Mouse (Mus musculus): ENCODE results near the gene Lce1c. TPM values are rescaled to one million over a fixed set of nuclear protein-coding genes. Genes with fewer than 3 reads are reported as not detected.

Gene Lce1c
- polyA plus RNA-seq, 1 experiment from 2014 or later: not detected

- ATAC-seq (replicated peaks): no peak
- no peak within 1 kb of the TSS for H3K4me3 ChIP-seq
- no peaks in the 10 kb centered on the region for H3K4me1 ChIP-seq
Measured at GRCm38 (mm10) chr3:92720250-92720649, 41.2 kb downstream of the Lce1c start, which contains the start of gene Lce1f. Gene Lce1f (minus strand): TSS chr3:92720350.

GRCm38 (mm10) chr3:92722631-92723030 lies 43.6 kb downstream of the Lce1c start:
- Histone ChIP-seq H3K9me3 (no peaks in the 10 kb centered on the region), H3K4me1 (no peaks in the 10 kb centered on the region), H3K27ac (no peak overlapping the region), H3K27me3 (replicated peaks) (no peaks in the 10 kb centered on the region), H3K4me2 (no peak overlapping the region), H3K9ac (no peak overlapping the region), H3K4me3 (no peak overlapping the region), H3K36me3 (replicated peaks) (no peaks in the 10 kb centered on the region)
- WGBS: 92% methylated on average over 5 of the region's 5 CpGs
- no peak for ATAC-seq (replicated peaks)

More at GRCm38 (mm10) chr3:92720250-92720649, 41.2 kb downstream of the Lce1c start, which contains the start of gene Lce1f:
- no peak within 1 kb of the TSS for H3K9ac ChIP-seq
- H3K27ac ChIP-seq: no peak within 1 kb of the TSS
- H3K36me3 ChIP-seq (replicated peaks): no peaks in the 10 kb centered on the region
- no peak within 1 kb of the TSS for H3K4me2 ChIP-seq
- WGBS: 80% methylated on average over 3 of the region's 3 CpGs
- H3K9me3 ChIP-seq: no peaks in the 10 kb centered on the region
- H3K27me3 ChIP-seq (replicated peaks): no peaks in the 10 kb centered on the region

Other genes with a start within 250 kb of the Lce1c start
- gene Gm9774, start 249.8 kb upstream of the Lce1c start, polyA plus RNA-seq (2015; fragmentation: Nextera tagmentation; extraction: Ambion mirVana): 7.4 and 9.7 TPM in 2 replicates
- gene Sprr2k, start 246.7 kb upstream of the Lce1c start, polyA plus RNA-seq (2015; fragmentation: Nextera tagmentation; extraction: Ambion mirVana): not detected in 2 replicates
- not detected in 2 replicates for gene Sprr1b, start 240.5 kb upstream of the Lce1c start, polyA plus RNA-seq (2015; fragmentation: Nextera tagmentation; extraction: Ambion mirVana)
- gene Sprr3, start 220.5 kb upstream of the Lce1c start, polyA plus RNA-seq (2015; fragmentation: Nextera tagmentation; extraction: Ambion mirVana): not detected in 2 replicates
- gene Sprr1a, start 193.4 kb upstream of the Lce1c start, polyA plus RNA-seq (2015; fragmentation: Nextera tagmentation; extraction: Ambion mirVana): 0.28 TPM in 1 of 2 replicates, not detected in the other
- gene Sprr4, start 178.8 kb upstream of the Lce1c start, polyA plus RNA-seq (2015; fragmentation: Nextera tagmentation; extraction: Ambion mirVana): not detected in 2 replicates
- not detected in 2 replicates for gene 2310046K23Rik, start 144.7 kb upstream of the Lce1c start, polyA plus RNA-seq (2015; fragmentation: Nextera tagmentation; extraction: Ambion mirVana)
- not detected in 2 replicates for gene Ivl, start 105.5 kb upstream of the Lce1c start, polyA plus RNA-seq (2015; fragmentation: Nextera tagmentation; extraction: Ambion mirVana)
- not detected in 2 replicates for gene Smcp, start 90.2 kb upstream of the Lce1c start, polyA plus RNA-seq (2015; fragmentation: Nextera tagmentation; extraction: Ambion mirVana)
- gene 2210017I01Rik, start 71.8 kb upstream of the Lce1c start, polyA plus RNA-seq (2015; fragmentation: Nextera tagmentation; extraction: Ambion mirVana): not detected in 2 replicates
- not detected in 2 replicates for gene Lce6a, start 57.6 kb upstream of the Lce1c start, polyA plus RNA-seq (2015; fragmentation: Nextera tagmentation; extraction: Ambion mirVana)
- not detected in 2 replicates for gene Lce1a1, start 30.9 kb upstream of the Lce1c start, polyA plus RNA-seq (2015; fragmentation: Nextera tagmentation; extraction: Ambion mirVana)
- not detected in 2 replicates for gene Lce1b, start 22.3 kb upstream of the Lce1c start, polyA plus RNA-seq (2015; fragmentation: Nextera tagmentation; extraction: Ambion mirVana)
- not detected in 2 replicates for gene Lce1a2, start 8.9 kb upstream of the Lce1c start, polyA plus RNA-seq (2015; fragmentation: Nextera tagmentation; extraction: Ambion mirVana)
- not detected in 2 replicates for gene Lce1d, start 8.0 kb downstream of the Lce1c start, polyA plus RNA-seq (2015; fragmentation: Nextera tagmentation; extraction: Ambion mirVana)
- not detected in 2 replicates for gene Lce1e, start 29.8 kb downstream of the Lce1c start, polyA plus RNA-seq (2015; fragmentation: Nextera tagmentation; extraction: Ambion mirVana)
- not detected in 2 replicates for gene Lce1f, start 41.1 kb downstream of the Lce1c start, polyA plus RNA-seq (2015; fragmentation: Nextera tagmentation; extraction: Ambion mirVana)
- gene Gm38119, start 59.8 kb downstream of the Lce1c start, polyA plus RNA-seq (2015; fragmentation: Nextera tagmentation; extraction: Ambion mirVana): not detected in 2 replicates
- not detected in 2 replicates for gene Lce1g, start 73.1 kb downstream of the Lce1c start, polyA plus RNA-seq (2015; fragmentation: Nextera tagmentation; extraction: Ambion mirVana)
- gene Lce1h, start 85.8 kb downstream of the Lce1c start, polyA plus RNA-seq (2015; fragmentation: Nextera tagmentation; extraction: Ambion mirVana): not detected in 2 replicates
- not detected in 2 replicates for gene Lce1i, start 99.7 kb downstream of the Lce1c start, polyA plus RNA-seq (2015; fragmentation: Nextera tagmentation; extraction: Ambion mirVana)
- not detected in 2 replicates for gene Lce1j, start 111.3 kb downstream of the Lce1c start, polyA plus RNA-seq (2015; fragmentation: Nextera tagmentation; extraction: Ambion mirVana)
- not detected in 2 replicates for gene Lce1k, start 128.6 kb downstream of the Lce1c start, polyA plus RNA-seq (2015; fragmentation: Nextera tagmentation; extraction: Ambion mirVana)
- not detected in 2 replicates for gene Kprp, start 148.0 kb downstream of the Lce1c start, polyA plus RNA-seq (2015; fragmentation: Nextera tagmentation; extraction: Ambion mirVana)
- not detected in 2 replicates for gene Lce1l, start 172.0 kb downstream of the Lce1c start, polyA plus RNA-seq (2015; fragmentation: Nextera tagmentation; extraction: Ambion mirVana)
- not detected in 2 replicates for gene 2310050C09Rik, start 191.0 kb downstream of the Lce1c start, polyA plus RNA-seq (2015; fragmentation: Nextera tagmentation; extraction: Ambion mirVana)
- gene Lce3a, start 247.0 kb downstream of the Lce1c start, polyA plus RNA-seq (2015; fragmentation: Nextera tagmentation; extraction: Ambion mirVana): not detected in 2 replicates

All from midbrain, embryonic 15.5 days (tissue).